Mouse (Mus musculus) cerebellum, adult 8-10 months (tissue): ENCODE data around the gene Cnnm4.

Experiments used
- DNase-seq: peaks from one replicate; pipeline ENCODE4 v3.0.0; 2022

The Cnnm4 gene

DNA sequence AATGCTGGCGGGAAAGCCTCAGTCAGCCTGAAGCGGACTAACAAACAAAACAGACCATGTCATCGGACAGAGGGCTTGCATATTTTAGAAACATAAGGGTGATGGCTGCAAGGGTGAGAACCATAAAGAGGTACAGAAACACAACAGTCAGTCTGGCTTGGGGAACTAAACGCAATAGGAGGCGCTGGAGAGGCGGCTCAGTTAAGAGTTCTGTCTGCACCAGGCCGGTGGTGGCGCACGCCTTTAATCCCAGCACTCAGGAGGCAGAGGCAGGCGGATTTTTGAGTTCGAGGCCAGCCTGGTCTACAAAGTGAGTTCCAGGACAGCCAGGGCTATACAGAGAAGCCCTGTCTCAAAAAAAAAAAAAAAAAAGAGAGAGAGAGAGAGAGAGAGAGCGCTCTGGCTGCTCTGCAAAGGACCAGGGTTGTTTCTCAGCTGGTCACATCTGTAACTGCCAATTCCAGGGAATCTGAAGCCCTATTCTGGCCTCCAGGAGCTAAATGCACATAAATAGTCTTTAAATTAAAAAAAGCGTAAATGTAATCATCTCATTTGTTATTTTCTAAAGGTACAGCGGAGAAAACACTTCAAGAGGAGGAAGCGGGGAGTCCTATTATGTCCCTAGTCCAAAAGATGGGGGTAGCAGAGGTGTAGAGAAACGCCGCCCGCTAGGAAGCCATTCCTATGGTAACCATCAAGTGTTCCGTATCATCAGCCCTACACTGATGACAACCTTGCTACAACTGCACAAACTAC, 74.6 kb downstream of the Cnnm4 start:
- DNase-seq = no peak

DNA sequence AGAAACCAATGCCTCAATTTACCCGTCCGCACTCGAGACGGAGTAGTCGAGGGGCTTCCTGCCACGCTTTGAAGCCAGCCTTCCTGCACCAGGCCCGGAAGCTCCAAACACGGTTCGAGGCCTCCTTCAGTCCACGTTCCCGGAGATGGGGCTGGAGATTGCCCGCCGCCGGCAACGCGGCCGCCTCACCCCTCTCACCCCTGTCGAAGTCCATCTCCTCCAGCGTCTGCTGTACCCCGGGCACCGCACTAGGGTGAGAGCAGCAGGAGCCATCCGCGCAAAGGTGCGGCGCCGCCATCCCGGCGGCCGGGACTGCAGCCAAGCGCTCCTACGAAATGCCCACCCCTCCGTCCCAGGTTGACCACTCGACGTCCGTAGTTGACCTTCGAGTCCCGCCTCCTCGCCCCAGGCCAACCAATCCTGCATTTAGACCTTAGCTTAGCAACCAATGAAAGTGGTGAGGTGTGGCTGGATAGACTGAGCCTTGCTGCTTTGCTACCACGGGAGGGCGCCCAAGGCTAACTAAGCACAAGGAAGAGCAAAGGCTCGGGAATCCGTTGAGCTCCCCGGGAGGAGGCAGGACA, 75.6 kb downstream of the Cnnm4 start, which contains the start of gene Ankrd39:
TSS of gene Ankrd39 (minus strand) at position 558 of the 584 bp plus-strand sequence.
- peak; percentile 97 for DNase-seq

DNA sequence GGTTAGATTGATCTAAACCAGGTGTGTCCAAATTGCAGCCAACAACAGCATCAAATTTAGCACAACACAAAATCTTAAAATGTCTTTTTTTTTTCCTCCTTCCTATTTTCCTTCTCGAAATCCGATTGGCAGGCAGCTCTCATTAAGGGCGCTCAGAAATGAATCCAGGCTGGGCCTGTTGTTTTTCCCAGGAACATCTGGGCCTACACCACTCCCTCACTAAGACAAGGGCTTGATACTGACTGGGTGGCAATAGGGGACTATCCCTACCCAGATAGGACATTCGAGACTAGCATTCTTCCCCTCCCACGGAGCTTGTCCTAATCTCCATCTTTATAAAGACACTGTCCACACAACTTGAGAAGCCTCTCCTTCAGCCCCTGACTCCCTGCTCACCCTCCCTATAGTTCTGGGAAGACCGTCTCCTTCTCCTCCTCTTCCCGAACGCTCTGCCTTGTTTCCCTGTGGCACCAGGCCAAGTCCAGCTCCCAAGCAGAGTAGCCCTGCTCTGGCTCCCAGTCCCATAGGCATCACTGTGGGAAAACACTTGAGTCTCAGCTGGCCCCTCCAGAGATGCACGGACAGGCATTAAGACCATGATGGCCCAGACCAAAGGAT, 76.7 kb downstream of the Cnnm4 start:
- no peak for DNase-seq

DNA sequence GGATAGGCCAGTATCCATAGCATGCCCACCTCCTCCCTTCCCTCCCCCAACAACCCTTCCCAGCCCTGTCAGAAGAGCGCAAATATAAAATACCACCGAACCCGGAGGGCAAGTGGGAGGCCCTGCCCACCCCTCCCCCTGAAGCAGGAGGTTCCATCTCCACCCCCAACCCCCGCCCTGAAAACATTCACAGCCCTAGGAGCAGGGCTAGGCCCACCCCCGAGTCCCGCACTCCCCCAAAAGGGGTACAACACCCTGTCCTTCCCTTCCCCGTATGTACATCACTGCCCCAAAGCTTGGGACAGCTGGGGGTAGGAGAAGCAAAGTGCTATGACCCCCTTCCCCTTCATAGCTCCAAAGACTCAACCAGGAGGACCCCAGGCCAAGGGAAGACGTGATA, 77.4 kb downstream of the Cnnm4 start:
- no peak for DNase-seq

DNA sequence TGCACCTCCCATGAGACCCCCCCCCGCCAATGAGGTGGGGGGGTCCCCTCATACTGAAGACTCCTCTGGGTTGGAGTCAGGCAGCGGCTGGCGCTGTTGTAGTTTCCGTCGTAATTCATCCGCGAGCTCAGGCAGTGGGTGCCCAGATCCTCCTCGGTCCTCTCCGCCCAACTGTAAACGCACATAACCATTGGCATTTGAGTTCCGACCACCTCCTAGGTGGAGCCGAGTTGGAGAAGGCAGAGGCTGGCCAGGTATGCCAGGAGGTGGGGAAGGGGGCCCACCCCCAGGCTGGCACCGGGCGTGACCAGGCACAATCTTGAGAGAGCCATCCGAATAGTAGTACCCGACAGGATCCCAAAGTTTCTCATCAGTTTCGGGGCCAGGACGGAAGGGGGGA, 78.1 kb downstream of the Cnnm4 start:
- DNase-seq = no peak

DNA sequence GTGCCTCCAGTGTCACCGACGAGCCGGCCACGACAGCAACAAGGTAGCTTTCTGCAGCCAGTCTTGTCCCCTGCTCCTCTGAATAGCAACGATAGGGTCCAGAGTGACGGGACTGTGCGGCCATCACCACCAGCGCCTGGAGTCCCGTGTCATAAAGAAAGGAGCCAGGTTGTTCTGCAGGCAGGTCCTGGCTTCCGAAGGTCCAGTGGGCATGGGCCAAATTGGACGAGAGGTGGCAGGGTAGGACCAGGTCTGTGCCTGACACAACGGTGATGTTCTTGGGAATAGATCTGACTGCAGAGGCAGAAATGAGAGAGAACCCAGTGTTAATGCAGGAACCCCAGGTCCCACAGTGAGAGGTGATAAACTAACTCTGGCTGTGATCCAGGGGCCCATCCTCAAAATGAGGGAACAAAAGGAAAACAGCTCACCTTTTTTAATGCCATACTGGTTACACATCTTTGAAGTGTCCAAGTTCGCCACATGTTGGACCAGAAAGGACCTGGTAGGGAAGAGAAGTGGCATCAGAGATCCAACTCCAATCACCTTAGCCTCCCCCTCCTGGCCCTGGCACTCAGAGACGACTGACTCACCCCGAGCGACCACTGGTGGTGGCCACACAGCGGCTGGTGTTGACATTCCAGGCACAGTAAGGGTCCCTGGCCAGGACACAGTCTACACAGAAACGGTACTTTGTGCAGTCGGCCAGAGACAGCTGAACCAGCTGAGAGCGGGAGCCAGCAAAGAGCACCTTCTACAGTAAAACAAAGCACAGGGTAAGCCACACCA, 78.8 kb downstream of the Cnnm4 start:
- DNase-seq = peak; percentile 51

DNA sequence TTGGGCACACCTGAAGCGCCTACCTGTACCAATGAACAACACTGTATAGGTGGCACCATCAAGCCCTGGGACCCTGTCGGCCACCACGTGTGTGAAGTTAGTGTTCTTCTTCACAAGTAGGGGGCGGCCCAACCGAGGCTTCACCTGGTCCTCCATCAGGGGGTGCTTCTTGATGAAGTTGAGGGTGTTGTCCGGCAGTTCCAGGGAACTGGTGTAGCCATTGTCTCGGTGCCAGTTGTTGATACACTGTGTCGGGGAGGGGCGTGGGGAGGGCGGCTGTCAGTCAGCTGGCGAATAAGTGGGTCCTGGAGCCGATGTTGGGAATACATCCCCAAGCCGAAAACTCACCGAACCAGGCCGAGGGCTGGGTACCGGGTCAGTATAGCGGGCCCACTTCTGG, 80.5 kb downstream of the Cnnm4 start:
- DNase-seq = no peak

DNA sequence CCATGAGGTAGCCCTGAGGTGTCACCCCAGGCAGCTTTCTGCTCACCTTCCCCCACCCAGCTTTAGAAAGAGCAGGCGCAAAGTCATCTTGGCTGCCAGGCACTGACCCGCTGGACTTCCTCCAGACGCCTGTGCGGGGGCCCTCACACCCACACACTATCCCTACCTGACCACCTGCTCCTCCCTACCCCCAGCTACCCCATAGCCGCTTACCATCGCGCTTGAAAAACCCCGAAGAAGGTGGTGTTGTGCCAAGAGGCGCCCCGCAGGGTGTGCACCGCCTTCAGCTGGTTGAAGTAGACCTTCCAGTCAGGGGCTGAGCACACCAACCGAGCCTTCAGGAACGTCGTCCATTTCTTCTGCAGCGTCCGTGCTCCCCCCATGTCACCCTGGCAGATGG, 81.1 kb downstream of the Cnnm4 start:
- peak; percentile 84 for DNase-seq

DNA sequence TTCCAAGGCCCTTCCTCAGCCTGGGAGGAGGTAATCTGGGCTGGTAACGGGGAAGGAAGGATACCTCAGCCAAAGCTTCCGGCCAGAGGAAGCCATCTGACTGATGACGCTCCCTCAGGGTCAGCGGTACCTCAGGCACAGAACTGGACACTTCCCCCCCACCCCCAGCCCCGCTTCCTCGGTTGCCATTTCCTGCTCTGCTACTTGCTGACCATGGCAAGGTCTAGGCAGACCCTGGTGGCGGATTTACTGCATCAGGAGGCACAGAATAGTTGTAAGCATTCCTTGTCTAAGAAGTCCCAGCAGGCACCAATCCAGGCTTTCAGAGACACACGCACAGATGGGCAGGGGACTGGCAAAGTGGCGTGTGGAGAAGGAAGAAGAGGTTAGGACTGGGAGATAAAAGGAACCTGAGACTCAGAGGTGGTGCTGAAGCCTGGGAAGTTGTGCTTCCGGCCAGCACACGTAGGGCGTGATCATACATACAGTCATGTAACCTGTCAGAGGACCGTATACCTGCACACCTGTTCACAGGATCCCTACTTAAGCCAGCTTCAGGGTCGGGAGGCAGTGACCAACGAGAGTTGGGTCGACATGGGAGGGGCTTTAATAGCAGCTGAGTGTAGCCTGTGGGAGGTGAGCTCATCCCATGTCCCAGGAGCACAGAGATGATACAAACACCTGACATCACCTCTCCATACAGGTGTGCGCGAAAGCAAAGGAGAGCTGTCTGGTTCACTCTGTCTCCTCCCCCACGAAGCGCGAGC, 83.4 kb downstream of the Cnnm4 start:
- DNase-seq = no peak

DNA sequence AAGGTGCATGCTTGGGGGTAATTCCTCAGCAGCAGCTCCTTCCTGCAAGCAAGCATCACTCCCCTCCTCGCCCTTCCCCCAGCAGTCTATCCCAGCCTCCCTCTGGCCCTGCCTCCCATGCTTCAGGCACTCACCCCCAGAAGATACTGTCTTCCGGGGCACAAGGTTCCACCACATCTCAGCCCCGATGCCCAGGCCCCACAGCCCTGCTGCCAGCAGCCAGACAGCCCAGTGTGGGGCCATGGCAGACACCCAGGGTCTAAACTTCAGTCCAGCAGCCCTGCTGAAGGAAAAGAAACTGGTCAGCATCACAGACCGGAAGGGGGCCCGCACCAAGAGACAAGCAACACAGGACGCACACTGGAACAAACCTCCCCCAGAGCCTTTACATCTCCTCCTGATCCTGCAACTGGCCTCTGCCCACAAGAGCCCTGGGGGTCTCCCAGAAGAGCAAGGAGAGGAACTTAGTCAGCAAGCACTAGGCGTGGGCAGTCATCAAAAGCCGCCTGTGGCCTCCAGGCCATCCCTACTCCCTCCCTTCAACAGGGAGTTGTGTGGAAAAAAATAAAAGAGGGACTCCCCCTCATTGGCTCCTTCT, 84.5 kb downstream of the Cnnm4 start:
- no peak for DNase-seq

DNA sequence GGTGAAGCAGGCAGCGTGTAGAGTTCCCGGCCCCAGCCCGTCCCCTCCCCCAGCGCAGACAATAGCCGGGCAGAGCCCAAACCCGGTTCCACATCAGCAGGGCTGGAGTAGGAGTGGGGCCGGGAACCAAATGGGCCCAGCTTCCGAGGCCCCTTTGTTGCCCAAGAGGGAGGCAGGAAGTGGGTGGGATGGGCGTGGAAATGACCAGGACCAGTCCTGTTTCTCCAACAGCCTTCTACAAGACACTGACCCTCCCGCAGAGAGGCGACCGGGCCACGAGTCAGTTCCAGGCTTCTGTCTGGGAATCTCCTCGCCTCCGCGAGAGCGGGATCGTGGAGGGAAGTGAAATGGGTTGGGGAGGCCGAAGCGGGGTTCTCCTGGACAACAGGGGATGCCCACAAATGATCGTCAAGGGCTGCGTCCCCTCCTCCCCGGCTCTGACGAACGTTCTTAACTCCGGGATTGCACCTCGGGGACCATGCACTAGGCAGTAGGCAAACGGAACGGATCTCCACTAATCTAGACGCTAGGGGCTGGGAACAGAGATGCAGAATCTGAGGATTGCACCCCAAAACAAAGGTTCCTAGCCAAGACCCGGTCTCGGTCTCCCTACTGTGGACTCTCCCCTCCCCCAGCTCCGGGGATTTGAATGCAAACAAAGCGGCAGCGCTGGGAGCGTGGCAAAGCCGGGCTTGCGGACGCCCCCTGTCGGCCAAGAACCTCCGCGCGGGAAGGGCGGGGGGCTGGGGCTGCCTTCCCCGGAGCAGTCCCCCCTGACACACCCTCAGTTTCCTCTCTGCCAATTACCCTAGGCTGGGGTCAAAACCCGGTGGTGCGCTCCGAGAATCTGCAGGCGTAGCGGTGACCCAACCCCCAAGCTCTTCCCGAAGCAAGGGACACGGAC, 85.4 kb downstream of the Cnnm4 start:
- DNase-seq = peak; percentile 95

DNA sequence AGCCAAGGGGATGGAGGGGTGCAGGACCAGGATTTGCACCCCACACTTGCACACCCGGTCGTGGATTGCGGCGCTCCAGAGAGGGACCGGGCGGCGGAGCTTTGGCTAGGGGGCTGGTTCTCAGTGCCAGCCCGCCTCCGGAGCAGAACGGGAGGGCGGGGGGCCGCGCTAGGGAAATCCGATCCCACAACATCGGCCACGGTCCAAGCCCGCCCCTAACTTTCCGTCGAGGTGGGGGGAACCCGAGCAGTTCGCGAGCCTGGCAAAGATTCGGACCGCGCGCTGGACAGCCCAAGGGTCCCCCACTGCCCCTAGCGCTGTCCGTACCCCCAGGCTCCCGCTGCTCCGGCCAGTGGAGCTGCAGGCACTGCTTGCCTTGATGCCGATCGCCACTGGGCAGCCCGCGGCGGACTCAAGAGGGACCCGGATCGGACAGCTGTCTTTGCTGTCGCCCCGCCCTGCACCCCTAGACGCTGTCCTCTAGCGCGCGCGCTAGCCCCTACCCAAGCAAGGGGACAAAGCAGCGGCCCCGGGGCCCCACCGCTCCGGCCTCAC, 86.1 kb downstream of the Cnnm4 start:
- DNase-seq = peak; percentile 73
